Mouse (Mus musculus) E14TG2a.4 (cell line): Measurements from ENCODE around the gene Cdk10.

ENCODE experiments used
- CTCF ChIP-seq: conservative IDR thresholded peaks from 2 replicates; pipeline ENCODE4 v1.5.1; 2014; ENCODE audit warnings: low read length
- NANOG ChIP-seq: IDR thresholded peaks from 2 replicates; pipeline ENCODE4 v1.6.1; 2014; ENCODE audit warnings: borderline replicate concordance, low read length, mixed read lengths
- POU5F1 ChIP-seq: IDR thresholded peaks from 2 replicates; pipeline ENCODE4 v1.6.1; 2014; ENCODE audit warnings: low read length, borderline replicate concordance

DNA sequence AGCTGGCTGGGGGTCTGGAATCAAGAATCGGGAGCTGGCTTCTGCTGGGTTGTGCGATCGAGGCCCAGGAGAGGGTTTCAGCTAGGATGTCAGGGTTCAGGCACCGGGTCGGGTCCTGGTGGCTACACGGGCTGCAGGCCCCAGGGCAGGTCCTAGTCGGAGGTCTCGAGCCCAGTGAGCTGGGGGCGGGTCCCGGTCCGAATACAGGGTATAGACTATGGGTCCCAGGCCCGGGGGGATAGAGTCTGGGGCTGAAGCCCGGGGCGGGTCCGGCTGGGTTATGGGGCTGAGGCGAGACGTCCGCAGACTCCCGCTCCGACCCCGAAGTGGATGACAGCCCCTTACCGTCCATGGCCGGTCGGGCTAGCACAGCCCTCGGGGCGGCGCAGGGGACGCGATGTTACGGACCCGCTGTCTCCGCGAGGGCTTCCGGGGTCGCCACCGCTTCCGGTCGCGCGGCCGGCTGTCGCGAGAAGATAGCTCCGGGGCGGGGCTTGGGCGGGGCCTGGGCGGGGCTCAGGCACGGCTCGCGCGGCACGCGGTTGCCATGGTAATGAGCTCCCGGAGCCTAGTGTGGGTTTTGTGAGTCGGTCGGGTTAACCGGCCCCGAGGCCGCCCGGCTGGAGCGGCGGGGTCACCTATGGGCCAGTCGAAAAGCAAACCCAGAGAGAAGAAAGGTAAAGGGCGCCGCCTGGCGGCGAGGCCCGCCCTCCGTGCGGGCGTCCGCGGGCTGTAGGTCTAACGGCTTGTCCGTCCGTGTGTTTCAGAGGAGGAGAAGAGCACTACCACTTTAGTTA is 12.1 kb upstream of the Cdk10 start, which contains the start of the genes Chmp1a and Spata33:
- TF ChIP-seq CTCF (no peak), POU5F1 (no peak), NANOG (no peak)
